Mouse (Mus musculus) hindbrain, postnatal 0 days (tissue): ENCODE measurements at regions not wholly inside any gene's neighbourhood (a gene's known extent, or its start where the extent isn't known, plus 50 kb on each side); places are given as distances from the start of the nearest gene placed in this dataset.
A peak's percentile ranks its signal among the peaks of the same experiment; 100 is the strongest.

Source experiments
- ATAC-seq: fragments of 200-750 bp; cut with Nextera tagmentation; 2 replicates; pipeline ENCODE4 v1.8.0; 2017; ENCODE audit warnings: mild to moderate bottlenecking, moderate TSS enrichment, moderate library complexity
- DNase-seq: peaks from one replicate; pipeline ENCODE4 v3.0.0-alpha.2; 2015; ENCODE audit warnings: low spot score
- H3K27ac ChIP-seq: fragments of 300-500 bp; sonication (generic); 2 replicates; pipeline ENCODE4 v1.5.1; 2014; ENCODE audit warnings: mild to moderate bottlenecking
- H3K27me3 ChIP-seq: fragments of 300-500 bp; sonication (generic); 2 replicates; pipeline ENCODE4 v1.6.1; 2014; ENCODE audit warnings: low read length, mixed read lengths; ENCODE audit not compliant: insufficient read depth
- H3K36me3 ChIP-seq: fragments of 300-500 bp; sonication (generic); 2 replicates; pipeline ENCODE4 v1.6.1; 2014; ENCODE audit warnings: low read length, mixed read lengths; ENCODE audit not compliant: insufficient read depth
- H3K4me1 ChIP-seq: fragments of 300-500 bp; sonication (generic); 2 replicates; pipeline ENCODE4 v1.6.1; 2014; ENCODE audit warnings: antibody characterized with exemption, low read length, mixed read lengths; ENCODE audit not compliant: insufficient read depth
- H3K4me2 ChIP-seq: fragments of 300-500 bp; sonication (generic); 2 replicates; pipeline ENCODE4 v1.6.1; 2014; ENCODE audit warnings: low read depth, mild to moderate bottlenecking, low read length, moderate library complexity, mixed read lengths
- H3K4me3 ChIP-seq: fragments of 300-500 bp; sonication (generic); 2 replicates; pipeline ENCODE4 v1.5.1; 2014; ENCODE audit warnings: low read length
- H3K9ac ChIP-seq: fragments of 300-500 bp; sonication (generic); replicated peaks from 2 replicates; pipeline ENCODE4 v1.6.1; 2014; ENCODE audit warnings: mild to moderate bottlenecking, low read length, moderate library complexity, mixed read lengths
- H3K9me3 ChIP-seq: fragments of 300-500 bp; sonication (generic); 2 replicates; pipeline ENCODE4 v1.6.1; 2016; ENCODE audit warnings: low read length, mixed read lengths
- CTCF ChIP-seq: IDR thresholded peaks from 2 replicates; pipeline ENCODE4 v1.5.1; 2016; ENCODE audit warnings: antibody characterized with exemption, control low read depth, low read depth
- WGBS: fragments of 180-500 bp; shearing (Covaris S2); extraction: QIAGEN DNeasy Blood & Tissue Kit; methylation state at CpG from one replicate; pipeline ENCODE4 v1.1.7; 2014; 5-methylcytosine and 5-hydroxymethylcytosine counted together

- WGBS = 96% methylated on average over 12 of the region's 12 CpGs
- Histone ChIP-seq H3K4me3 (no peak overlapping the region), H3K4me2 (no peak overlapping the region), H3K27ac (no peak overlapping the region), H3K36me3 (no peaks in the 10 kb centered on the region), H3K27me3 (no peaks in the 10 kb centered on the region), H3K9me3 (no peaks in the 10 kb centered on the region), H3K4me1 (no peaks in the 10 kb centered on the region), H3K9ac (no peak overlapping the region)
- ATAC-seq = peak; percentile 58
- no peak for TF ChIP-seq CTCF
- DNase-seq = no peak
These were observed 183.1 kb upstream of the Tbc1d5 start for GRCm38 (mm10) chr17:51362271-51362670.

DNA sequence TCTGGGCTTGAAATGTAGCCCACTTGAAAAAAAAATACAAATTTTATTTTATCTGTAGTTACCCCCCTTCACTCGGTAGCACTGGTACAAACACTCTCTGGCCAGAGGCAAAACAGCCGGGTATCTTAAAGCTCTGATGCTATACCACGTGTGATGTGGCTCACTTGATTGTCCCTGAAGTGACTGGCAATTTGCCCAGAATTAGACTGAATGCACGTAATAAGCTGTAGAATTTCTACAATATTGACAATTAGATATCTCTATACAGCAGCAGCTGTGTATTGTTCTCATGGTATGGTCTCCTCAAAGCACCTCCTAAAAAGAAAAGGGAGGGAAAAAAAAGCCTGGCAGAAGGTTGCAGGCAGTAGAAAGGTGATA lies 179.2 kb upstream of the Tbc1d5 start:
- Histone ChIP-seq H3K4me3 (no peak overlapping the region), H3K27ac (no peak overlapping the region), H3K4me1 (no peaks in the 10 kb centered on the region), H3K36me3 (no peaks in the 10 kb centered on the region), H3K9ac (no peak overlapping the region), H3K9me3 (no peaks in the 10 kb centered on the region), H3K27me3 (no peaks in the 10 kb centered on the region), H3K4me2 (no peak overlapping the region)
- no peak for TF ChIP-seq CTCF
- 11% methylated on average over 4 of the region's 4 CpGs for WGBS
- DNase-seq (peak; percentile 60), ATAC-seq (peak; percentile 65)

DNA sequence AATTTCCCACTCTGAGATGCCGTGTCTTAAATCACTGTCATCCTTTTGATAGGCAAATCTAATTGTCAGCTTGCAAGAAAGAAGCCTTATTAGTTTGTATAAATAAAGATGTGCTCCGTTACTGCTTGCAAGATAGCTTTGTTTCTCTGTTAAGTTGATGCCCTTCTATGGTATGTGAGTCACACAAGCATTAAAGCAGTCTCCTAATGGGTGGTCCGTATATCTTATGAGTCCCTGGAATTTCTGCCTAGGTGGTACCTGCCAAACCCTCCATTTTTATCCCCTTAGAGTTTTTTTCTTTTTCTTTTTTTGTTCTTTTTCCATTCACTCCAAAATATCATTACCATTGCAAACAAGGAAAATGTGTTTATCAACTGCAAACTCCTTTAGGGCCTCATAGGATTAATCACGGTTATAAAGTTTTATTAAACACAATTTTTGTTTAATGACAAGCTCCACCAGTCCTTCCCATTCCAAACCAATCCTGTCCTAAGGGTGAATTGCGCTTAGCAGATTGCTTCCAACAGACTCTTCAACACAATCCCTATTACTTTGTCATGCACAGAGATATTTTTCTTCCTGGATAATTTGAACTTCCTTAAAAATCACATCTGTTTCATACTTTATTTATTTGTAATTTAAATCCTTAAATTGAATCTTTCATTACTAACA lies 178.7 kb upstream of the Tbc1d5 start:
- H3K9ac ChIP-seq = no peak overlapping the region
- WGBS = 54% methylated on average over 5 of the region's 5 CpGs
- no peak for DNase-seq
- no peaks in the 10 kb centered on the region for H3K9me3 ChIP-seq
- no peak overlapping the region for H3K4me3 ChIP-seq
- TF ChIP-seq CTCF = no peak
- ATAC-seq = no peak
- no peaks in the 10 kb centered on the region for H3K36me3 ChIP-seq
- no peaks in the 10 kb centered on the region for H3K27me3 ChIP-seq
- H3K4me2 ChIP-seq = no peak overlapping the region
- H3K4me1 ChIP-seq = no peaks in the 10 kb centered on the region
- no peak overlapping the region for H3K27ac ChIP-seq

- no peak for TF ChIP-seq CTCF
- H3K9me3 ChIP-seq = no peaks in the 10 kb centered on the region
- H3K27ac ChIP-seq = no peak overlapping the region
- H3K4me3 ChIP-seq = no peak overlapping the region
- no peaks in the 10 kb centered on the region for H3K27me3 ChIP-seq
- no peak overlapping the region for H3K9ac ChIP-seq
- WGBS = 38% methylated on average over 8 of the region's 8 CpGs
- 0 out of 2 replicates have a peak overlapping the region, but pooled peaks have one; percentile 30 for H3K4me2 ChIP-seq
- DNase-seq = peak; percentile 34
- ATAC-seq = no peak
- H3K36me3 ChIP-seq = no peaks in the 10 kb centered on the region
- H3K4me1 ChIP-seq = no peaks in the 10 kb centered on the region
These were observed 177.3 kb upstream of the Tbc1d5 start for GRCm38 (mm10) chr17:51356447-51356846.

- no peak overlapping the region for H3K4me3 ChIP-seq
- ATAC-seq = no peak
- H3K9me3 ChIP-seq = no peaks in the 10 kb centered on the region
- H3K9ac ChIP-seq = no peak overlapping the region
- no peaks in the 10 kb centered on the region for H3K4me1 ChIP-seq
- 77% methylated on average over 7 of the region's 7 CpGs for WGBS
- H3K27ac ChIP-seq = no peak overlapping the region
- H3K36me3 ChIP-seq = no peaks in the 10 kb centered on the region
- no peak for DNase-seq
- 0 out of 2 replicates have a peak overlapping the region, but pooled peaks have one; percentile 16 for H3K4me2 ChIP-seq
- TF ChIP-seq CTCF = no peak
- H3K27me3 ChIP-seq = no peaks in the 10 kb centered on the region
These were observed 142.7 kb upstream of the Tbc1d5 start for GRCm38 (mm10) chr17:51321868-51322267.

GRCm38 (mm10) chr17:51321025-51321424 lies 141.9 kb upstream of the Tbc1d5 start:
- ATAC-seq = peak; percentile 61
- no peak for TF ChIP-seq CTCF
- no peaks in the 10 kb centered on the region for H3K4me1 ChIP-seq
- no peak overlapping the region for H3K9ac ChIP-seq
- H3K27me3 ChIP-seq = no peaks in the 10 kb centered on the region
- no peak overlapping the region for H3K4me2 ChIP-seq
- H3K27ac ChIP-seq = peak overlapping the region; percentile 41; the same call in 1 of the 2 replicates
- H3K36me3 ChIP-seq = no peaks in the 10 kb centered on the region
- H3K9me3 ChIP-seq = no peaks in the 10 kb centered on the region
- WGBS = 57% methylated on average over 5 of the region's 5 CpGs
- H3K4me3 ChIP-seq = no peak overlapping the region
- peak; percentile 40 for DNase-seq

- no peak for TF ChIP-seq CTCF
- no peak overlapping the region for H3K4me3 ChIP-seq
- no peak overlapping the region for H3K9ac ChIP-seq
- no peaks in the 10 kb centered on the region for H3K27me3 ChIP-seq
- no peaks in the 10 kb centered on the region for H3K36me3 ChIP-seq
- DNase-seq (no peak), ATAC-seq (no peak)
- no peak overlapping the region for H3K27ac ChIP-seq
- H3K9me3 ChIP-seq = no peaks in the 10 kb centered on the region
- 0 out of 2 replicates have a peak overlapping the region, but pooled peaks have one; percentile 16 for H3K4me2 ChIP-seq
- 54% methylated on average over 14 of the region's 14 CpGs for WGBS
- H3K4me1 ChIP-seq = no peaks in the 10 kb centered on the region
These were observed 125.8 kb upstream of the Tbc1d5 start for GRCm38 (mm10) chr17:51304964-51305363.
